Mouse (Mus musculus) megakaryocyte, embryonic 14.5 days (primary cell): ENCODE measurements around the gene Usp39. TPM values are rescaled to one million over a fixed set of nuclear protein-coding genes. Genes with fewer than 3 reads are reported as not detected.

ENCODE experiments used
- H3K27me3 ChIP-seq: replicated peaks from 2 replicates; pipeline ENCODE3; 2012; ENCODE audit warnings: inconsistent platforms
- H3K36me3 ChIP-seq: replicated peaks from 2 replicates; pipeline ENCODE3; 2012; ENCODE audit warnings: low read length, inconsistent platforms, mixed read lengths
- H3K4me1 ChIP-seq: 2 replicates; pipeline ENCODE4 v1.6.1; 2012; ENCODE audit warnings: inconsistent platforms
- H3K4me3 ChIP-seq: replicated peaks from 2 replicates; pipeline ENCODE3; 2012; ENCODE audit warnings: moderate library complexity, mild to moderate bottlenecking, inconsistent platforms
- H3K9me3 ChIP-seq: 2 replicates; pipeline ENCODE4 v1.6.1; 2012; ENCODE audit warnings: inconsistent platforms
- FLI1 ChIP-seq: IDR thresholded peaks from 2 replicates; pipeline ENCODE4 v1.6.1; 2012; ENCODE audit warnings: low read length, inconsistent platforms, mixed read lengths
- GATA1 ChIP-seq: IDR thresholded peaks from 3 replicates; pipeline ENCODE4 v1.6.1; 2012; ENCODE audit warnings: mixed read lengths, low read length, inconsistent platforms, borderline replicate concordance
- polyA plus RNA-seq: library from polyadenylated mRNA; stranded (reverse); fragments of >175 nt; gene quantifications from 2 replicates; pipeline ENCODE4 v1.2.3, GENCODE M21; 2012; ENCODE audit warnings: low replicate concordance; ENCODE audit not compliant: insufficient read depth

Usp39 gene
- polyA plus RNA-seq, 1 experiment: 27.8 TPM

GRCm38 (mm10) chr6:72315384-72315783 is 29.6 kb downstream of the Usp39 start:
- Histone ChIP-seq H3K27me3 (no peaks in the 10 kb centered on the region), H3K36me3 (peaks cover 93% of the 10 kb centered on the region), H3K4me1 (peaks cover 98% of the 10 kb centered on the region), H3K9me3 (no peaks in the 10 kb centered on the region), H3K4me3 (peak overlapping the region; percentile 25)
- TF ChIP-seq FLI1 (no peak), GATA1 (no peak)

- Histone ChIP-seq H3K36me3 (peaks cover 94% of the 10 kb centered on the region), H3K4me3 (peak overlapping the region; percentile 47), H3K4me1 (peaks cover 98% of the 10 kb centered on the region), H3K27me3 (no peaks in the 10 kb centered on the region), H3K9me3 (no peaks in the 10 kb centered on the region)
- TF ChIP-seq FLI1 (no peak), GATA1 (no peak)
Observed at GRCm38 (mm10) chr6:72313124-72313867, 31.7 kb downstream of the Usp39 start.

- Histone ChIP-seq H3K9me3 (no peaks in the 10 kb centered on the region), H3K4me1 (peaks cover 97% of the 10 kb centered on the region), H3K4me3 (peak overlapping the region; percentile 23), H3K27me3 (no peaks in the 10 kb centered on the region), H3K36me3 (peaks cover 92% of the 10 kb centered on the region)
- TF ChIP-seq FLI1 (no peak), GATA1 (no peak)
Observed at GRCm38 (mm10) chr6:72312198-72312597, 32.8 kb downstream of the Usp39 start.

- no peaks in the 10 kb centered on the region for H3K27me3 ChIP-seq
- no peaks in the 10 kb centered on the region for H3K9me3 ChIP-seq
- TF ChIP-seq FLI1 (no peak), GATA1 (no peak)
- peaks cover 43% of the 10 kb centered on the region for H3K36me3 ChIP-seq
- H3K4me3 ChIP-seq: no peak overlapping the region
- peaks cover 90% of the 10 kb centered on the region for H3K4me1 ChIP-seq
Observed at GRCm38 (mm10) chr6:72303510-72303909, 41.5 kb downstream of the Usp39 start.

- Histone ChIP-seq H3K4me3 (no peak overlapping the region), H3K4me1 (peaks cover 90% of the 10 kb centered on the region), H3K36me3 (peaks cover 34% of the 10 kb centered on the region), H3K9me3 (no peaks in the 10 kb centered on the region), H3K27me3 (no peaks in the 10 kb centered on the region)
- TF ChIP-seq FLI1: no peak
Observed at GRCm38 (mm10) chr6:72302349-72302925, 42.5 kb downstream of the Usp39 start.

- Histone ChIP-seq H3K4me1 (peaks cover 86% of the 10 kb centered on the region), H3K36me3 (peaks cover 8% of the 10 kb centered on the region), H3K27me3 (no peaks in the 10 kb centered on the region), H3K4me3 (no peak overlapping the region), H3K9me3 (no peaks in the 10 kb centered on the region)
- TF ChIP-seq FLI1 (no peak), GATA1 (no peak)
Observed at GRCm38 (mm10) chr6:72297825-72298224, 47.2 kb downstream of the Usp39 start.

- TF ChIP-seq GATA1: no peak
- TF ChIP-seq FLI1: no peak
- Histone ChIP-seq H3K9me3 (peaks cover 6% of the 10 kb centered on the region; the same call in 1 of the 2 replicates), H3K36me3 (no peaks in the 10 kb centered on the region), H3K4me3 (peak overlapping the region; percentile 66), H3K4me1 (peaks cover 71% of the 10 kb centered on the region), H3K27me3 (no peaks in the 10 kb centered on the region)
Observed at GRCm38 (mm10) chr6:72292972-72293651, 51.9 kb downstream of the Usp39 start.

GRCm38 (mm10) chr6:72289484-72289883 is 55.5 kb downstream of the Usp39 start:
- no peak overlapping the region for H3K4me3 ChIP-seq
- H3K36me3 ChIP-seq: no peaks in the 10 kb centered on the region
- peaks cover 74% of the 10 kb centered on the region for H3K4me1 ChIP-seq
- peaks cover 6% of the 10 kb centered on the region; the same call in 1 of the 2 replicates for H3K9me3 ChIP-seq
- TF ChIP-seq GATA1 (no peak), FLI1 (no peak)
- H3K27me3 ChIP-seq: no peaks in the 10 kb centered on the region

- H3K4me1 ChIP-seq: peaks cover 87% of the 10 kb centered on the region
- H3K4me3 ChIP-seq: peak overlapping the region; percentile 20
- TF ChIP-seq GATA1 (no peak), FLI1 (no peak)
- no peaks in the 10 kb centered on the region for H3K27me3 ChIP-seq
- no peaks in the 10 kb centered on the region for H3K9me3 ChIP-seq
- no peaks in the 10 kb centered on the region for H3K36me3 ChIP-seq
Observed at GRCm38 (mm10) chr6:72283914-72284313, 61.1 kb downstream of the Usp39 start.
